Mouse (Mus musculus) bone marrow macrophage, adult 2 months (primary cell): ENCODE measurements around the gene Hexim1.

Experiments used
- CTCF ChIP-seq: IDR thresholded peaks from 2 replicates; pipeline ENCODE4 v1.5.1; 2012; ENCODE audit warnings: low read depth, mild to moderate bottlenecking, low read length, moderate library complexity
- POLR2A ChIP-seq: IDR thresholded peaks from 2 replicates; pipeline ENCODE4 v1.6.1; 2012; ENCODE audit warnings: mild to moderate bottlenecking, low read depth, low read length, borderline replicate concordance

DNA sequence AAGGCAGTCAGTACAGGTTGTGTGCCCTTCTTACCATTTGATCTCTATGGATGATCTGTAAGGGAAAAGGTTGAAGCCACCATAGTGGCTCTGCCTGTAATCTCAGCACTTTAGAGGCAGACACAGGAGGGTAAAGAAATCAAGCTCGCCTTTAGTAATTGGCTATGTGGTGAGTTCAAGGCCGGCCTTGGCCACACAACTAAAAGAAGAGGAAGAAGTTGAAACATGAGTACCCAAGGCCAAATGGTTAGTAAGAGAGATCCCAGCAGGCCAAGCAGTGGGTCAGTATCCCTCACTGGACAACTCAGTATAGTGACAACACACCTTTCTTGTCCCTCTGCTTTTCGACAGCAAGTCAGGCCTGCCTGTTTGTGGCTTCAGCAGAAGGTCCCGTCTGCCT, 33.7 kb downstream of the Hexim1 start:
- TF ChIP-seq CTCF (no peak), POLR2A (no peak)
